Mouse (Mus musculus) liver, embryonic 11.5 days (tissue): ENCODE measurements at regions not wholly inside any gene's neighbourhood (a gene's known extent, or its start where the extent isn't known, plus 50 kb on each side); places are given as distances from the start of the nearest gene placed in this dataset.

Source experiments
- ATAC-seq: fragments of 200-750 bp; cut with Nextera tagmentation; replicated peaks from 2 replicates; pipeline ENCODE4 v1.8.0; 2017; ENCODE audit warnings: moderate number of reproducible peaks, mild to moderate bottlenecking, moderate TSS enrichment, moderate library complexity; ENCODE audit not compliant: low FRiP score
- DNase-seq: peaks from one replicate; pipeline ENCODE4 v3.0.0-alpha.2; 2017; ENCODE audit warnings: low spot score
- H3K27ac ChIP-seq: fragments of 300-500 bp; sonication (generic); 2 replicates; pipeline ENCODE4 v1.5.1; 2014; ENCODE audit warnings: mild to moderate bottlenecking, low read depth, low read length, control low read depth
- H3K27me3 ChIP-seq: fragments of 300-500 bp; sonication (generic); replicated peaks from 2 replicates; pipeline ENCODE4 v1.6.1; 2014; ENCODE audit warnings: low read length, mixed read lengths; ENCODE audit not compliant: control insufficient read depth, insufficient read depth
- H3K36me3 ChIP-seq: fragments of 300-500 bp; sonication (generic); 2 replicates; pipeline ENCODE4 v1.6.1; 2014; ENCODE audit warnings: mild to moderate bottlenecking, low read length, moderate library complexity, mixed read lengths; ENCODE audit not compliant: control insufficient read depth, insufficient read depth
- H3K4me1 ChIP-seq: fragments of 300-500 bp; sonication (generic); replicated peaks from 2 replicates; pipeline ENCODE4 v1.6.1; 2014; ENCODE audit warnings: low read length, mixed read lengths; ENCODE audit not compliant: control insufficient read depth, insufficient read depth
- H3K4me2 ChIP-seq: fragments of 300-500 bp; sonication (generic); 2 replicates; pipeline ENCODE4 v1.6.1; 2014; ENCODE audit warnings: mild to moderate bottlenecking, control low read depth, moderate library complexity
- H3K4me3 ChIP-seq: fragments of 300-500 bp; sonication (generic); 2 replicates; pipeline ENCODE4 v1.5.1; 2014; ENCODE audit warnings: low read depth, low read length, control low read depth
- H3K9ac ChIP-seq: fragments of 300-500 bp; sonication (generic); 2 replicates; pipeline ENCODE4 v1.6.1; 2014; ENCODE audit warnings: low read depth, low read length, control low read depth
- H3K9me3 ChIP-seq: fragments of 300-500 bp; sonication (generic); 2 replicates; pipeline ENCODE4 v1.6.1; 2016; ENCODE audit warnings: low read length, inconsistent platforms, mixed read lengths; ENCODE audit not compliant: control insufficient read depth
- WGBS: fragments of 180-500 bp; shearing (Covaris S2); extraction: QIAGEN DNeasy Blood & Tissue Kit; methylation state at CpG from one replicate; pipeline ENCODE4 v1.1.7; 2014; 5-methylcytosine and 5-hydroxymethylcytosine counted together

DNA sequence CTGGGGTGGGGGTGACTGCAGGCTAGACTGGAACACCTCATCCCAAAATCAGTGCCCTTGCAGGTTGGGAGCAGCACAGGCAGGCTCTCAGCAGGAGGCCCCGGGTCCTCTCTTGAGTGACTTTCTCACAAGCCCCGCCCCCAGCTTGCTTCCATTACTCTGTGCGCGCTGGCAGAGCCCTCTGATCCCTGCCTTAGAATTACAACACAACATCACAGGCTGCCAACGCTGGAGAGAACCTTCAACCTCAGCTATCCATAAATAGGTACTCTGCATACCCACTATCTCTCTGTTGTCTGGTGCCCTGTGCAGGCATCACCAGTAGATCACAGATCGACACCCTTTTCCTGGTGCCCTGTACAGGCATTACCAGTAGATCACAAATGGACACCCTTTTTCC lies 139.1 kb upstream of the Igsf21 start:
- Histone ChIP-seq H3K27me3 (no peaks in the 10 kb centered on the region), H3K9me3 (no peaks in the 10 kb centered on the region), H3K36me3 (no peaks in the 10 kb centered on the region), H3K4me2 (no peak overlapping the region), H3K9ac (no peak overlapping the region), H3K27ac (no peak overlapping the region), H3K4me3 (no peak overlapping the region), H3K4me1 (no peaks in the 10 kb centered on the region)
- ATAC-seq (no peak), DNase-seq (no peak)
- WGBS: 52% methylated on average over 6 of the region's 6 CpGs

DNA sequence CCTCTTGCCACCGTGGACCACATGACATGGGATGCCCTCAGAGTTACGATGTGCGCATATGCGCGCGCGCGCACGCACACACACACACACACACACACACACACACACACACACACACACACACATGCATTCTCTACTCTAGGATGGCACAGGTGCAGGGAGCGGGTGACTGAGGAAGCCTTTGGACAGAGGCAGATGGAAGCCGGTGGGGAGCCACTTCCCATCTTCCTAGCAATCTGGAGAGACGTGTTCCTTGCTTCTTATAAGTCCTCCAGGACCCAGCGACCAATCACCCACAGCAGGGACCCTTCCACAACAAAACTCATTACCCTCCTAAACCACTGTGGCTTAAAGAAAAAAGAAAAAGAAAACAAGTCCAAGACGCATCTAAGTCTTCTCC lies 138.6 kb upstream of the Igsf21 start:
- no peak for ATAC-seq
- Histone ChIP-seq H3K27ac (no peak overlapping the region), H3K4me3 (no peak overlapping the region), H3K27me3 (no peaks in the 10 kb centered on the region), H3K9ac (no peak overlapping the region), H3K9me3 (no peaks in the 10 kb centered on the region), H3K36me3 (no peaks in the 10 kb centered on the region), H3K4me2 (no peak overlapping the region), H3K4me1 (no peaks in the 10 kb centered on the region)
- DNase-seq: no peak
- WGBS: 83% methylated on average over 14 of the region's 14 CpGs

DNA sequence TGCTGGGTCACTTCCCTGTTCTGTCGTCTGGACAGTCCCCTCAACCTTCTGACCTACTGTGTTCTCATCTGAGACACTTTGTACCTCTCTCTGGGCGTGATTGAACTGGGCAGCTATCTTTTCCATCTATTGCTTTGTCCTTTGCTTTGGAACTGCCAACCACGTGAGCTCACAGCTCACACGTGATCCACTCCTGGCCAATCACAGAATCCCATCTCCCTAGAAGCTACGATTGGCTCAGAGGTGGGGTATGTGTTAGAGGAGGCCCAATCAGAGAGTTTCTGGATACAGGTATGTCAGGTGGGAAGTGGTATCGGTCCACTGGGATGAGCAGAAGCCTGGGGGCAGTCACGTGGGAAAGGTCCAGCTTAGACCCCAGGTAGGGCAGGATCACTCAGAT lies 137.0 kb upstream of the Igsf21 start:
- H3K36me3 ChIP-seq: no peaks in the 10 kb centered on the region
- no peak overlapping the region for H3K4me2 ChIP-seq
- no peak for DNase-seq
- no peak overlapping the region for H3K9ac ChIP-seq
- no peaks in the 10 kb centered on the region for H3K9me3 ChIP-seq
- H3K4me1 ChIP-seq: no peaks in the 10 kb centered on the region
- H3K27me3 ChIP-seq: no peaks in the 10 kb centered on the region
- H3K4me3 ChIP-seq: no peak overlapping the region
- no peak overlapping the region for H3K27ac ChIP-seq
- WGBS: 77% methylated on average over 7 of the region's 7 CpGs
- no peak for ATAC-seq

DNA sequence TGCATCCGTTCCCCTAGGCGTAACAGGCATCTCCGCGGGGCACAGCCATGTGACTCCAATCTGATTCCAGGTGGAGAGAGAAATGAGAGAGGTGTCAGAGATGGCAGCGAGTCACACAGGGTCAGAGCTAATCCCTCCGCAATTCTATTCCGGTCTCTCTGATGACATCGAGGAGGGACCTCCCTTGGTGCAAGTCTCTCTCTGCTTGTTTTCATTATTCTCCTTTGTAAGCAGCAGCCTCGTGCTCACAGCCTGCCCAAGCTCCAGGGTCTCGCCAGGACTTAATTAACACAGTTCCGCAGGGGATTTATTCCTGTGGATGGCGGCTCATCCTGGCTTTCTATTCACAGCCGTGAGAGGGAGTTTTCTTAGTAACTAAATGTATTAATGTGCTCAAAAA lies 134.1 kb upstream of the Igsf21 start:
- H3K4me1 ChIP-seq: no peaks in the 10 kb centered on the region
- H3K27ac ChIP-seq: no peak overlapping the region
- no peak for ATAC-seq
- no peak overlapping the region for H3K4me3 ChIP-seq
- 26% methylated on average over 13 of the region's 13 CpGs for WGBS
- no peaks in the 10 kb centered on the region for H3K36me3 ChIP-seq
- H3K9ac ChIP-seq: no peak overlapping the region
- DNase-seq: no peak
- no peaks in the 10 kb centered on the region for H3K27me3 ChIP-seq
- no peaks in the 10 kb centered on the region for H3K9me3 ChIP-seq
- H3K4me2 ChIP-seq: no peak overlapping the region

DNA sequence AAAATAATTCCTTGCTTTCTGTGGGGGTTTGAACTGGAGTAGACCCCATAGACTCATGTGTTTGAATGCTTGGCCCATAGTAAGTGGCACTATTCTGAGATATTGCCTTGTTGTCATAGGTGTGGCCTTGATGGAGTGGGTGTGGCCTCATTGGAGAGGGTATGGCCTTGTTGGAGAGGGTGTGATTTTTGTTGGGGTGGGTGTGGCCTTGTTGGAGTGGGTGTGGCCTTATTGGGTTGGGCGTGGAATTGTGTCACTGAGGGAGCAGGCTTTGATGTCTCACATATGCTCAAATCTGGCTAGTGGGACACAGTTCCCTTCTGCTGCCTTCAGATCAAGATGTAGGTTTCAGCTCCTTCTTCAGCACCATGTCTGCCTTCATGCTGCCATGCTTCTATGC lies 131.4 kb upstream of the Igsf21 start:
- Histone ChIP-seq H3K4me3 (no peak overlapping the region), H3K4me2 (no peak overlapping the region), H3K9ac (no peak overlapping the region), H3K4me1 (no peaks in the 10 kb centered on the region), H3K27me3 (no peaks in the 10 kb centered on the region), H3K36me3 (no peaks in the 10 kb centered on the region), H3K27ac (no peak overlapping the region), H3K9me3 (no peaks in the 10 kb centered on the region)
- 58% methylated on average over 1 of the region's 1 CpGs for WGBS
- DNase-seq (no peak), ATAC-seq (no peak)

DNA sequence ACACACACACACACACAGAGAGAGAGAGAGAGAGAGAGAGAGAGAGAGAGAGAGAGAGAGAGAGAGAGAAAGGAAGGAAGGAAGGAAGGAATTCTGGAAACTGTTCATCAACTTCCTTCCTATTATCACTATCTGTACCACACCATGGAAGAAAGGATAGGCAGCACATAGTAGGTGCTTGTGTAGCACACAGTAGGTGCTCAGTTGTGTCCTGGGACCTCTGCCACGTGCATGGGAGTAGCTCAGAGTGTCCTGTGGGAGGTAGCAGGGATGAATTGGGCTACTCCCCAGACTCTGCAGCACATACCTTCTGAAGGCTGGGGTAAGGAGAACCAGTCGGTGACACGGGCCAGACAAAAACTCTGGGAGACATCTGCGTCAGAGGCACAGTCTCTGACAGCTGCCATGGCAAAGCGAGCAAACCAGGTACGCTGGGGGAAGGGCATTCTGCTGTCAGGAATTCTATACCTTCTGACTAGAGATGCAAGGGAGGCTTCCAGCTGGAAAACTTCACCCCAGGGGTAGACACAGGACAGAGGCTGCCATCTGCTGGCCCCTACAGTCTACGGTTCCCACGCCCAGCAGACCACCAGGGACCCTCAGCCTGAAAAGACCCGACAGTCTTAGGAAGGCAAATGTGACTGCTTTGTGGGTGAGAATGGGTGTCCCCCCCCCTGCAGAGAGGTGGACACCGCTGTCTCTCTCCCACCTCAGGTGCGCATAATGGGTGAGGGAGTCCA lies 126.2 kb upstream of the Igsf21 start:
- Histone ChIP-seq H3K9me3 (no peaks in the 10 kb centered on the region), H3K4me3 (no peak overlapping the region), H3K36me3 (no peaks in the 10 kb centered on the region), H3K4me1 (no peaks in the 10 kb centered on the region), H3K9ac (no peak overlapping the region), H3K27ac (no peak overlapping the region), H3K27me3 (no peaks in the 10 kb centered on the region), H3K4me2 (no peak overlapping the region)
- WGBS: 47% methylated on average over 11 of the region's 11 CpGs
- DNase-seq (no peak), ATAC-seq (no peak)

DNA sequence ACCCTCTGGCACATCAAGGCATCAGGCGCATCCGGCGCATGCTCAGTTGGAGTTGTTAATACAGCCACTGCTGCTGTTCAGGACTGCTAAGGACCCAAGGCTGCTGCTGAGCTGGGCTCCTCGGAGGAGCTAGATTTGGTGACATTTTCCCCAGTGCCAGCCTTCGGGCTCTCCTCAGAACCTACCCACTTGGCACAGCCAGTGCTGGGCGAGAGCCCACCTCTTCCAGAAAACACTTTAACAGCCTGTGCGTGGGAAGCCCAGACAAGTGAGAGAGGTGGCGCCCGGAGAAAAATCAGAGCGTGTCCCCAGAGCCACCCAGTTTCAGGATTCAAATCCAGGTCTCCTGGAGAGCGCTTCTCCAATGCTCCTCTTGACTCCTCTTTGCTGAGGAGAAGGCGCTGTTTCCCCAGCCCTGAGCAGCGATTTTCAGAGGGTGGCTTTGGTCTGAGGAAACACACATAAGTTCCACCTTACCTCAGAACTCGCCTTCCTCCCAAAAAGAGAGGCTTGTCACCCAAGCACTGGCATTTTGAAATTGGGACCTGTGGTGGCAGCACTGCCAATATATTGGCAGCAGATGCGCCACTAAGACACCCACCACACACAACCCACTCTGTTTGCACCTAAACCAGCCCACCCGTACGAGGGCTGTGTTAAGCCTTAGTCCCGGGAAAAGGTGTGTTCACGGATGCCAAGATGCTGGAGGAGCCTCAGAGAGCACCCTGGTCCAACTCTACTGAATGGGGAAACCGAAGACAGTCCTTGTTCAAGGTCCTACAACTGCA lies 125.0 kb upstream of the Igsf21 start:
- DNase-seq: no peak
- H3K9ac ChIP-seq: no peak overlapping the region
- no peaks in the 10 kb centered on the region for H3K4me1 ChIP-seq

DNA sequence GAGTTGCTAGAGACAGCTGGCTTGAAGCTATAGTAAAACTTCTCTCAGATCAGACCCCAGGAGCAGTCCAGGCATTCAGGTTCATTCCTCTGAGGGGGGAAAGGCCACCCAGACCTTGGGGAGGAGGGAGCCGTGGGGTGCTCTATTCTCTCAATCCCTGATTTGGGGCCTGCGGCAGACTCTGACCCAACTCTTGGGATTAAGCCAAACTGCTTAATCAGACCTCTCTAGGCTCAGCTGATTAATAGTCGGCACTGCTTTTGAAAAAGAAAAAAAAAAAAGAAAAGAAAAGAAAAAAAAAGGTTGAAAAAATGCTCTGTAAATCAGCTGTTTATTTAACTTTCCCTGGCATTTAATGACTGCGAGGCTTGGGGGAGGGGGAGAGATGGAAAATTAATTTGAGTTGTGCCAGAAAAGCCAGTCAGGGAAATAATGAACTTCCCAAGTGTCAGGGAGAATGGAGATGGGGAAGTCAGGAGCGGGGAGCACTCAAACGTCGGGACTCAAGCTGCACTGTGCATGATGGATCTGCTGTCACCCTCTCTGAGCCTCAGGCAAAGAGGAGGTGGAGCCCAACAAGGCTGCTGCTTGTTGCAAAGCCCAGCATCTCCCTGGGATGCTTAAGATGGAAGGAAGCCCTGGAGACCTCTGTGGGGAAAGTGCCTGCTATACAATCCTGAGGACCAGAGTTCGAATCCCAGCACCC lies 120.5 kb upstream of the Igsf21 start:
- H3K36me3 ChIP-seq: no peaks in the 10 kb centered on the region
- no peak overlapping the region for H3K27ac ChIP-seq
- DNase-seq: no peak
- no peak overlapping the region for H3K9ac ChIP-seq
- H3K27me3 ChIP-seq: no peaks in the 10 kb centered on the region
- no peak for ATAC-seq
- H3K4me3 ChIP-seq: no peak overlapping the region
- no peaks in the 10 kb centered on the region for H3K4me1 ChIP-seq
- H3K9me3 ChIP-seq: no peaks in the 10 kb centered on the region
- 55% methylated on average over 8 of the region's 8 CpGs for WGBS
- H3K4me2 ChIP-seq: no peak overlapping the region

More for the DNA sequence above, 125.0 kb upstream of the Igsf21 start:
- no peak for ATAC-seq
- H3K27ac ChIP-seq: no peak overlapping the region
- 79% methylated on average over 20 of the region's 20 CpGs for WGBS
- no peaks in the 10 kb centered on the region for H3K36me3 ChIP-seq
- H3K4me2 ChIP-seq: no peak overlapping the region
- no peaks in the 10 kb centered on the region for H3K27me3 ChIP-seq
- H3K4me3 ChIP-seq: no peak overlapping the region
- no peaks in the 10 kb centered on the region for H3K9me3 ChIP-seq
